Mouse (Mus musculus): ENCODE data around the gene Trim62. TPM values are rescaled to one million over a fixed set of nuclear protein-coding genes. Genes with fewer than 3 reads are reported as not detected.
A peak's percentile ranks its signal among the peaks of the same experiment; 100 is the strongest.

Gene Trim62
- total RNA-seq (2014; rRNA removed; ENCODE audit: low replicate concordance) (0.89 and 1.1 TPM in 2 replicates), polyA plus RNA-seq (2015; fragmentation: Nextera tagmentation; extraction: Ambion mirVana) (0.84 and 0.87 TPM in 2 replicates)

- ATAC-seq (ENCODE audit: insufficient read depth, low read depth) (peak; percentile 83), DNase-seq (ENCODE audit: low spot score) (peak; percentile 56)
- H3K36me3 ChIP-seq (replicated peaks; ENCODE audit: control insufficient read depth, insufficient read depth, low read length): no peaks in the 10 kb centered on the region; the same call in 1 of the 2 replicates
- peak; percentile 7; the same call in 1 of the 2 replicates for TF ChIP-seq CTCF (IDR thresholded peaks at IDR 0.05; ENCODE audit: low read depth)
- no peak for TF ChIP-seq EP300 (IDR thresholded peaks at IDR 0.05; ENCODE audit: low read depth)
- H3K27ac ChIP-seq (ENCODE audit: low read depth): no peak within 1 kb of the TSS
- H3K27me3 ChIP-seq (ENCODE audit: control insufficient read depth, insufficient read depth, low read length): peaks cover 17% of the 10 kb centered on the region
- H3K9me3 ChIP-seq (replicated peaks; ENCODE audit: control insufficient read depth, low read length): 0 out of 2 replicates have a peak, but pooled peaks cover 5% of the 10 kb centered on the region
- H3K4me3 ChIP-seq (ENCODE audit: low read depth, low read length): peak within 1 kb of the TSS; percentile 70
- peak within 1 kb of the TSS; percentile 36; the same call in 1 of the 2 replicates for H3K9ac ChIP-seq (replicated peaks; ENCODE audit: low read depth, low read length)
- H3K4me2 ChIP-seq (ENCODE audit: low read depth, low read length): peak within 1 kb of the TSS; percentile 96
- H3K4me1 ChIP-seq (ENCODE audit: control insufficient read depth, insufficient read depth): 0 out of 2 replicates have a peak, but pooled peaks cover 9% of the 10 kb centered on the region
- WGBS: 0% methylated on average over 26 of the region's 37 CpGs
Observed at GRCm38 (mm10) chr4:128883379-128883781, at the start of gene Trim62. TSS of gene Trim62 (plus strand) at chr4:128883580.

- no peak overlapping the region for H3K9ac ChIP-seq (replicated peaks; ENCODE audit: low read depth, low read length)
- no peak overlapping the region for H3K27ac ChIP-seq (ENCODE audit: low read depth)
- H3K4me1 ChIP-seq (ENCODE audit: control insufficient read depth, insufficient read depth): peaks cover 9% of the 10 kb centered on the region; the same call in 1 of the 2 replicates
- no peaks in the 10 kb centered on the region for H3K9me3 ChIP-seq (replicated peaks; ENCODE audit: control insufficient read depth, low read length)
- WGBS: 47% methylated on average over 5 of the region's 5 CpGs
- H3K36me3 ChIP-seq (replicated peaks; ENCODE audit: control insufficient read depth, insufficient read depth, low read length): no peaks in the 10 kb centered on the region
- no peak overlapping the region for H3K4me2 ChIP-seq (ENCODE audit: low read depth, low read length)
- no peak for TF ChIP-seq CTCF (IDR thresholded peaks at IDR 0.05; ENCODE audit: low read depth)
- TF ChIP-seq EP300 (IDR thresholded peaks at IDR 0.05; ENCODE audit: low read depth): no peak
- ATAC-seq (ENCODE audit: insufficient read depth, low read depth) (no peak), DNase-seq (ENCODE audit: low spot score) (no peak)
- H3K4me3 ChIP-seq (ENCODE audit: low read depth, low read length): no peak overlapping the region
- H3K27me3 ChIP-seq (ENCODE audit: control insufficient read depth, insufficient read depth, low read length): no peaks in the 10 kb centered on the region
Observed at GRCm38 (mm10) chr4:128838202-128838601, 45.2 kb upstream of the Trim62 start.

- 35% methylated on average over 16 of the region's 16 CpGs for WGBS
- no peaks in the 10 kb centered on the region for H3K27me3 ChIP-seq (ENCODE audit: control insufficient read depth, insufficient read depth, low read length)
- H3K4me3 ChIP-seq (ENCODE audit: low read depth, low read length): no peak overlapping the region
- H3K4me1 ChIP-seq (ENCODE audit: control insufficient read depth, insufficient read depth): peaks cover 9% of the 10 kb centered on the region; the same call in 1 of the 2 replicates
- no peak overlapping the region for H3K9ac ChIP-seq (replicated peaks; ENCODE audit: low read depth, low read length)
- peak overlapping the region; percentile 81 for H3K27ac ChIP-seq (ENCODE audit: low read depth)
- DNase-seq (ENCODE audit: low spot score) (peak; percentile 67), ATAC-seq (ENCODE audit: insufficient read depth, low read depth) (peak; percentile 78)
- no peaks in the 10 kb centered on the region for H3K9me3 ChIP-seq (replicated peaks; ENCODE audit: control insufficient read depth, low read length)
- TF ChIP-seq EP300 (IDR thresholded peaks at IDR 0.05; ENCODE audit: low read depth) (peak; percentile 22; the same call in 1 of the 2 replicates), CTCF (IDR thresholded peaks at IDR 0.05; ENCODE audit: low read depth) (no peak)
- no peak overlapping the region for H3K4me2 ChIP-seq (ENCODE audit: low read depth, low read length)
- no peaks in the 10 kb centered on the region for H3K36me3 ChIP-seq (replicated peaks; ENCODE audit: control insufficient read depth, insufficient read depth, low read length)
Observed at GRCm38 (mm10) chr4:128839811-128840738, 43.3 kb upstream of the Trim62 start.

- Histone ChIP-seq H3K27ac (ENCODE audit: low read depth) (0 out of 2 replicates have a peak overlapping the region, but pooled peaks have one; percentile 64), H3K9me3 (replicated peaks; ENCODE audit: control insufficient read depth, low read length) (no peaks in the 10 kb centered on the region), H3K36me3 (replicated peaks; ENCODE audit: control insufficient read depth, insufficient read depth, low read length) (no peaks in the 10 kb centered on the region), H3K4me1 (ENCODE audit: control insufficient read depth, insufficient read depth) (peaks cover 9% of the 10 kb centered on the region; the same call in 1 of the 2 replicates), H3K4me2 (ENCODE audit: low read depth, low read length) (no peak overlapping the region), H3K4me3 (ENCODE audit: low read depth, low read length) (no peak overlapping the region), H3K27me3 (ENCODE audit: control insufficient read depth, insufficient read depth, low read length) (no peaks in the 10 kb centered on the region), H3K9ac (replicated peaks; ENCODE audit: low read depth, low read length) (no peak overlapping the region)
- TF ChIP-seq EP300 (IDR thresholded peaks at IDR 0.05; ENCODE audit: low read depth): no peak
- TF ChIP-seq CTCF (IDR thresholded peaks at IDR 0.05; ENCODE audit: low read depth): no peak
- DNase-seq (ENCODE audit: low spot score) (peak; percentile 12), ATAC-seq (ENCODE audit: insufficient read depth, low read depth) (peak; percentile 15; the same call in 1 of the 2 replicates)
- WGBS: 32% methylated on average over 8 of the region's 8 CpGs
Observed at GRCm38 (mm10) chr4:128841259-128841658, 42.1 kb upstream of the Trim62 start.

- H3K27me3 ChIP-seq (ENCODE audit: control insufficient read depth, insufficient read depth, low read length): no peaks in the 10 kb centered on the region
- DNase-seq (ENCODE audit: low spot score) (no peak), ATAC-seq (ENCODE audit: insufficient read depth, low read depth) (no peak)
- no peaks in the 10 kb centered on the region for H3K36me3 ChIP-seq (replicated peaks; ENCODE audit: control insufficient read depth, insufficient read depth, low read length)
- TF ChIP-seq EP300 (IDR thresholded peaks at IDR 0.05; ENCODE audit: low read depth) (no peak), CTCF (IDR thresholded peaks at IDR 0.05; ENCODE audit: low read depth) (no peak)
- no peak overlapping the region for H3K4me2 ChIP-seq (ENCODE audit: low read depth, low read length)
- H3K4me3 ChIP-seq (ENCODE audit: low read depth, low read length): no peak overlapping the region
- H3K9ac ChIP-seq (replicated peaks; ENCODE audit: low read depth, low read length): no peak overlapping the region
- WGBS: 49% methylated on average over 13 of the region's 13 CpGs
- H3K4me1 ChIP-seq (ENCODE audit: control insufficient read depth, insufficient read depth): no peaks in the 10 kb centered on the region
- no peak overlapping the region for H3K27ac ChIP-seq (ENCODE audit: low read depth)
- no peaks in the 10 kb centered on the region for H3K9me3 ChIP-seq (replicated peaks; ENCODE audit: control insufficient read depth, low read length)
Observed at GRCm38 (mm10) chr4:128844566-128844965, 38.8 kb upstream of the Trim62 start.

Data from heart, postnatal 0 days (tissue).